Mouse (Mus musculus) CH12.LX (cell line): Measurements from ENCODE around the gene Il2rb.

Source experiments
- CTCF ChIP-seq, 2 experiments: IDR thresholded peaks in 1 of 2; conservative IDR thresholded peaks in 1 of 2; 2 replicates each; pipeline ENCODE4 v1.5.1; 2011 to 2012; ENCODE audit warnings: low read depth in 2 of 2, low read length in 2 of 2, improper control_type of control experiment in 1 of 2, inconsistent platforms in 1 of 2, mild to moderate bottlenecking in 1 of 2, moderate library complexity in 1 of 2
- E2F4 ChIP-seq: IDR thresholded peaks from 2 replicates; pipeline ENCODE4 v1.6.1; 2011; ENCODE audit warnings: low read depth, low read length, improper control_type of control experiment; ENCODE audit not compliant: insufficient replicate concordance
- EP300 ChIP-seq: IDR thresholded peaks from 2 replicates; pipeline ENCODE4 v1.6.1; 2011; ENCODE audit warnings: low read length, improper control_type of control experiment
- MAX ChIP-seq: IDR thresholded peaks from 2 replicates; pipeline ENCODE4 v1.6.1; 2011; ENCODE audit warnings: low read length, improper control_type of control experiment
- MYC ChIP-seq: IDR thresholded peaks from 2 replicates; pipeline ENCODE4 v1.6.1; 2011; ENCODE audit warnings: low read depth, mild to moderate bottlenecking, improper control_type of control experiment, low read length
- NELFE ChIP-seq: IDR thresholded peaks from 2 replicates; pipeline ENCODE4 v1.6.1; 2011; ENCODE audit warnings: low read depth, low read length, improper control_type of control experiment
- POLR2AphosphoS2 ChIP-seq: IDR thresholded peaks from 2 replicates; pipeline ENCODE4 v1.6.1; 2011; ENCODE audit warnings: low read depth, low read length, improper control_type of control experiment
- TBP ChIP-seq: conservative IDR thresholded peaks from 2 replicates; pipeline ENCODE4 v1.6.1; 2011; ENCODE audit warnings: low read depth, low read length, improper control_type of control experiment

DNA sequence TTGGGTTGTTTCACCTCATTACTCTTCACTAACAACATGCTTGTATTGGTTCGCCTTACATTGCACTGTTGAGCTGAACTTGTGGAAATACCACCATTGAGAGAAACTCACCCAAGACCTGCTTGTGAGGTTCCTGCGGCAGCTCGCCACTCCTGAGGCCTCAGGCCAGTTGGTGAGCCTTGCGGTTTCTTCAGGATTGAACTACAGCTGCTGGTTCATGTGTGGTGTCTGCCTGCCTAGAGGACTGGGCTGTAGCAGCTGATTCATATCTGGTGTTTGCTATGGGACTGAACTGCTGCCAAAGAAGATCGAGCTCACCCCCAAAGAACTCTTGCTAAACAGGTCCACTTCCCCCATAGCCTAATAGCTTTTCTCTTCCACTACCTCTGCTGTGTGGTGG is 9.7 kb upstream of the Il2rb start:
- TF ChIP-seq TBP (no peak), EP300 (no peak), NELFE (no peak), MAX (no peak), POLR2AphosphoS2 (no peak), E2F4 (no peak), CTCF (conservative IDR thresholded peaks at IDR 0.05 in 1 of 2, IDR thresholded peaks at IDR 0.05 in 1 of 2; ENCODE audit: low read depth in 2 of 2, low read length in 2 of 2) (no peak), MYC (no peak)
